Mouse (Mus musculus): Measurements from ENCODE around the gene Txnrd1. TPM values are rescaled to one million over a fixed set of nuclear protein-coding genes. Genes with fewer than 3 reads are reported as not detected.

Txnrd1 gene
- polyA plus RNA-seq, 1 experiment = 109 TPM

GRCm38 (mm10) chr10:82876076-82876796 is 42.5 kb downstream of the Txnrd1 start:
- no peak for TF ChIP-seq GATA1 (IDR thresholded peaks at IDR 0.05; ENCODE audit: low read length)

GRCm38 (mm10) chr10:82887354-82887753 is 53.6 kb downstream of the Txnrd1 start:
- no peak for TF ChIP-seq GATA1 (IDR thresholded peaks at IDR 0.05; ENCODE audit: low read length)

DNA sequence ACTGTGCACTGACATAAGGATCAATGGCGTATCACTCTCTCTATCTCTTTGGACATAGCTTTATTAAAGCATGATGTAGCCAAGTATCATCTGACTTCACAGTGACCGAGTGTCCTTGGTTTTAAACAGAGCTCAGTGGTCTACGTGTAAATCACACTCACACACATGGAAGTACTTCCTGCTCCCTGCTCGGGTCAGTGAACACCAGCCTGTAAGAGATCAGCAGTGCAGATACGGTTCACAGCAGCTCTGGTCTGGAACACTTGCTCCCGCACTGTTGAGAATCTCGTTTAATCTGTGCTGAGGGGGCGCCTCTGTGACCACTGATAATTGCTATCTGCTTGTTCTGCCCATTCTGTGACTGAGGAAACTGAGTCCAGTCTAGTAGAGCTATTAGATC is 54.8 kb downstream of the Txnrd1 start:
- peak; percentile 62 for TF ChIP-seq GATA1 (IDR thresholded peaks at IDR 0.05; ENCODE audit: low read length)

DNA sequence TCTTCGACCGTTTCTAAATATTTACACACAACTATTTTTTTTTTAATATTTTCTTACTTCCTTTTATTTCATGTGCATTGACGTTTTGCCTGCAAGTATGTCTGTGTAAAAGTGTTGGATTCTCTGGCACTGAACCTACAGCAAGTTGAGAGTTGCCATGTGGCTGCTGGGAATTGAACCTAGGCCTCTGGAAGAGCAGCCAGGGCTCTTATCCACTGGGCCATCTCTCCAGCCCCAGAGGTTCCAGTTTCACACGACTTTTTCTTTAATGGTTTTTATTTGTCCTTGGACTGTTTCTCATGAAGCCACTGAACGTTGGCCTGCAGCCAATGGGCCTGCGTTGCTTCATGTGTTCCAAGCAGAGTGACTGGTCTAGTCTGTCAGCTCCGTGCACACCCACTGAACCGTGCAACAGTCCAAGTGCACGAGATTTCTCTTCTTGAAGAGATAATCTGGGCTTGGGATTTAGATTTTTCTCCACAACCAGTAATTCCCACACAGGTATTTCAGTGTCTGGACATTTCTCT is 55.8 kb downstream of the Txnrd1 start:
- no peak for TF ChIP-seq GATA1 (IDR thresholded peaks at IDR 0.05; ENCODE audit: low read length)

DNA sequence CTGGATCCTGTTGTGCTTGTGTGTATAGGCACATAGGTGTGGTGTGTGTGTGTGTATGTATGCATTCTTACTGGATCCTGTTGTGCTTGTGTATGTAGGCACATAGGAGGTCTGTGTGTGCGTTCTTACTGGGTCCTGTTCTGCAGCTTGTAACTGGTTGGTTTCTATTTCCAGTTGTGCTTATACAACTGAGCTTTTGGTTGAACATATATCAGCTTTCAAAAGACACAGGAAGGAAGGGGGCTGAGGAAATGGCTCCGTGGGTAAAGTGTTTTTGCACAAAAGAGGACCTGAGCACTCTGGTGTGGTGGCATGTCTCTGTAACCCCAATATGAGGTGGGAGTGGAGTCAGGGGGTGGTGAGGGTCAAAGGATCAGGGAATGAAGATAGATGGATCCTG is 57.2 kb downstream of the Txnrd1 start:
- TF ChIP-seq GATA1 (IDR thresholded peaks at IDR 0.05; ENCODE audit: low read length) = no peak

DNA sequence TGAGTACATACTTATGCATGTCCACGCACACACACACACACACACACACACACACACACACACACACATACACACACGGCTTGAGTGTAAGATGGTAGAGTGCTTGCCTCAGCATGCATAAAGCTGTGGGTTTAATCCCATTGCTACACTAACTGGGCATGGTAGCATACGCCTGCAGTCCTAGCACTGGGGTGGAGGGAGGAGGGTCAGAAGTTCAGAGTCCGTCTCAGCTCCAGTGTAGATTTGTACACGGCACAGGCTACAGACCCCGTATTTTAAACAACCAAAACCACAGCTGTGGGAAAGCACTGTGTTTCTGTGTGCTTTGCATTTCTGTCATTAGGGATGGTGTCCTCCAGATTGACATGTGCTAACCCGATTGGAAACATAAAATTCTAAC is 57.7 kb downstream of the Txnrd1 start:
- no peak for TF ChIP-seq GATA1 (IDR thresholded peaks at IDR 0.05; ENCODE audit: low read length)

DNA sequence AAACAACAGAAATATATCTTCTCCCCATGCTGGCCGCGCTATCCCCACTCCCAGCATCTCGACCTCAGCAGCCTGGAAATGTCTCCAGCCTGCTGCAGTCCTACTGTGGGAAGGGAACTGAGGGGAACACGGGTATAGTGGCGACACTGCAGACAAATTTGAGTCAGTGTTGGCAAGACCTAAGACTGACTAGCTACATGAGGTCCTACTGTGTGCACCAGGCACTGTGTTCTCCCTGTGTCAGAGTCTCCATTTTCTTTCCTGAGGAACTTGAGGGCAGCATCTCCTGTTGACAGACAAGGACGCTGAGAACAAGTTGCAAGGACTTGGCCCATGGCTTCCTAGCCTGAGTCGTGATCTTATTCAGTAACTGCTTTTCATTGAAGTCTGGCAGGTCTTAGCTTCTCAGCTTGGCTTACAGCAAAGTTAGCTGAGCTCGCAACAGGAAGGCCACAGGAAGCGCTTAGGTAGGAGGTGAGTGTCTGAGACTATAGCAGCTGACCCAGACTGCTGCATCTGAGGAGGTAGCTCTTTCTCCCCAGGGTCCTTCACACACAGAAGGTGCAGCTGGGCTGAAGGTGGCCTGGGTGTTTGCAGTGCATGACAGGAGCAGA is 58.8 kb downstream of the Txnrd1 start:
- no peak for TF ChIP-seq GATA1 (IDR thresholded peaks at IDR 0.05; ENCODE audit: low read length)

GRCm38 (mm10) chr10:82893872-82894650 is 60.3 kb downstream of the Txnrd1 start:
- TF ChIP-seq GATA1 (IDR thresholded peaks at IDR 0.05; ENCODE audit: low read length) = no peak

DNA sequence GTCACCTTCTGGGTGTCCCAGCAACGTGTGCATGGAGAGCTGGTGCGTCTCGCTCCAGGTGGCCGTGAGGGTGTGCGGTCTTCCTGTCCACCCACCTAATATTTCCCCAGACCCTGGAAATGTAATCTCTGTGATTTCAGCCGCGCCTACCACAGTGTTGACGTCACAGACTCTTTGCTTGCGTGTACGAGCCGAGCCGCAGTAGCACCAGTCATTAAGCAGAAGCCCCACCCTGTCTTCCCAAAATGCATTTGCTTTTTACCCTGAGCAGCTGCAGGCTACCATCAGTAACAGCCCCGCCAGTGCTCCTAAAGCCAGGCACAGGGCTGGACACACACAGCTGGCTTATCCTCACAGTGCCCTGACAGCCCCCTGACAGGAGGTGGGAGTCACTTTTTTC is 64.2 kb downstream of the Txnrd1 start:
- no peak for TF ChIP-seq GATA1 (IDR thresholded peaks at IDR 0.05; ENCODE audit: low read length)

DNA sequence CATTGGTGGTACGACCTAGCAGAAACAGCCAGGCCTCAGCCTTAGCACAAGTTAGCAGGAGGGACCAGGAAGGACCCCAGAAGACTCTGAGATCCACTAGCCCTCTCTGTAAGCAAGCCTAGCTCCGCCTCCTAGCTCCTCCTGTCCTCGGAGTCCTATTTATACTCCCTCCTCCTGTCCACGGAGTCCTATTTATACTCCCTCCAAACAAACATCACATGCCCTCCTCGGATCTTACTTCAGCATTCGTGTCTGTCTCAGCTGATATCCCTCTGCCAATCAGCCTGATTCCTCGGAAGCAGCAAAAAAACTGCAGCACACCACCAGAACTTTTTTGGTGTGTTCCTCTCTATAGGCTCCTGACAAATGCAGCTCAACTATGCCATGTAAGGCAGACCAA is 65.1 kb downstream of the Txnrd1 start:
- no peak for TF ChIP-seq GATA1 (IDR thresholded peaks at IDR 0.05; ENCODE audit: low read length)

DNA sequence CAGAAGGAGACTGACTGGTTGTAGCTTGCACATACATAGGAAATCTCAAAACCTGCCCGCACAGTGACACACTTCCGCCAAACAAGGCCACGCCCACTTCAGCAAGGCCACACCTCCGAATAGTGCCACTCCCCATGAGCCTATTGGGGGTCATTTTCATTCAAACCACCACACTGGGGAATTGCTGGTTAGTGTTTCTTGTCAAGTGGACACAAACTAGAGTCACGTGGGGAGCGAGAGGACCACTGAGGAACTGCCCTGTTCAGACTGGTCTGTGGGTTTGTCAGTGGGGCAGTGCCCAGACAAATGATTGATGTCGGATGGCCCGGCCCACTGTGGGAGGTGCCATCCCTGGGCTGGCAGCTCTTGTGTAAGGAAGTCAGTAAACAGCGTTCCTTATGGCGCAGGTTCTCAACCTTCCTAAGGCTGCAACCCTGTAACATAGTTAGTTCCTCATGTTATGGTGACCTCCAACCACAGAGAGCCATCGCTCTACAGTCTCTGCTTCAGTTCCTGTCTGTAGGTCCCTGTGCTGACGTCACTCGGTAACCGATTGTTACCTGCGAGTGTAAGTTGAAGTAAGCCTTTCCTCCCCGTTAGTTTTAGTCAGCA is 66.2 kb downstream of the Txnrd1 start:
- TF ChIP-seq GATA1 (IDR thresholded peaks at IDR 0.05; ENCODE audit: low read length) = no peak

GRCm38 (mm10) chr10:82900546-82900945 is 66.8 kb downstream of the Txnrd1 start:
- no peak for TF ChIP-seq GATA1 (IDR thresholded peaks at IDR 0.05; ENCODE audit: low read length)

- TF ChIP-seq GATA1 (IDR thresholded peaks at IDR 0.05; ENCODE audit: low read length) = no peak
Observed at GRCm38 (mm10) chr10:82901436-82901835, 67.7 kb downstream of the Txnrd1 start.

DNA sequence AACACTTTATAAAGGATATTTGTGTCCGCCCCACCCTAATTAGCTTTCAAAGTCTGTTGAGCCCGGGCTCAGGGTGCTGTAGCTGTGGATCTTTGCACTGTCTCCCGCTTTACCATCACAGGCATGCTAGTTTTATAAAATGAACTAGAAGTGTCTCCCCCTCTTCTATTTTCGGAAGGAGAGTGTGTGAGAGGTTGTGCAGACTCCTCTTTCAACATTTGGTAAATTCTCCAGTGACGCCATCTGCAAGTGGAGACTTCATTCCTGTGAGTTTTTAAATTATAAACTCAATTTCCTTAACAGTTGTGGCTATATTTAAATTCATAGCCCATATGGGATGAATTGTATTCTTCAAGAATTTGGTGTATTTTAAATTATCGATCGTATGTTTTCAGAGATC is 74.8 kb downstream of the Txnrd1 start:
- no peak for TF ChIP-seq GATA1 (IDR thresholded peaks at IDR 0.05; ENCODE audit: low read length)

DNA sequence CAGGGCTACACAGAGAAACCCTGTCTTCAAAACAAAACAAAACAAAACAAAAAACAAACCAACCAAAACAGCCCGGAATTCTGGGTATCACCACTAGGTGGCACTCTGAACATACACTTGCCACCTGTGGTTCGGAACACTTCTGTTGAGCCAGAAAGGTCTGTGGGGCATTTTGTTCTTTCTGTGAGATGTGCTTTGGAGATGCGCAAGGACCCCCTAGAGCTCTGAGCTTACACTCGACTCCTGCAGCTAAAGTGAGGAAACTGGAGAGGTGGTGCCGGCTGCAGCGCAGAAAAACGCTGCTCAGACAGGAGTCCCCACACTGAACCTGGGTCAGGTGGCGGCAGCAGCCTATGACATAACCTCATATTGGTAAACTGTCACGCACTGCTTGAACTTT is 75.6 kb downstream of the Txnrd1 start:
- TF ChIP-seq GATA1 (IDR thresholded peaks at IDR 0.05; ENCODE audit: low read length) = no peak

- TF ChIP-seq GATA1 (IDR thresholded peaks at IDR 0.05; ENCODE audit: low read length) = no peak
Observed at GRCm38 (mm10) chr10:82910198-82910597, 76.4 kb downstream of the Txnrd1 start.
